Mouse (Mus musculus) gonadal fat pad, adult 2 months (tissue): ENCODE results near the gene Cuedc1. TPM values are rescaled to one million over a fixed set of nuclear protein-coding genes. Genes with fewer than 3 reads are reported as not detected.

Experiments
- DNase-seq: peaks from one replicate; pipeline ENCODE4 v3.0.0-alpha.2; 2012; ENCODE audit warnings: low read depth
- polyA plus RNA-seq: library from polyadenylated mRNA; depleted of rRNA; stranded (reverse); fragments of >200 nt; gene quantifications from 2 replicates; pipeline ENCODE4 v1.2.3, GENCODE M21; 2012; rRNA removed

Gene Cuedc1
- 51.2 and 52.3 TPM in 2 replicates for polyA plus RNA-seq

GRCm38 (mm10) chr11:88098021-88098729 is at the start of gene Cuedc1:
Gene Cuedc1, plus strand, starts transcription at chr11:88098058.
- DNase-seq = no peak

GRCm38 (mm10) chr11:88048961-88049670 is 48.7 kb upstream of the Cuedc1 start:
- no peak for DNase-seq

GRCm38 (mm10) chr11:88049732-88050131 is 48.1 kb upstream of the Cuedc1 start:
- DNase-seq = no peak

- DNase-seq = peak; percentile 54
These were observed 45.2 kb upstream of the Cuedc1 start for GRCm38 (mm10) chr11:88052638-88053037.

- no peak for DNase-seq
These were observed 44.0 kb upstream of the Cuedc1 start for GRCm38 (mm10) chr11:88053821-88054220.

- DNase-seq = no peak
These were observed 43.3 kb upstream of the Cuedc1 start for GRCm38 (mm10) chr11:88054589-88054988.

GRCm38 (mm10) chr11:88055777-88056176 is 42.1 kb upstream of the Cuedc1 start:
- no peak for DNase-seq

GRCm38 (mm10) chr11:88057788-88058187 is 40.1 kb upstream of the Cuedc1 start:
- no peak for DNase-seq

- DNase-seq = no peak
These were observed 38.7 kb upstream of the Cuedc1 start for GRCm38 (mm10) chr11:88059141-88059540.

GRCm38 (mm10) chr11:88061892-88062625 is 35.8 kb upstream of the Cuedc1 start:
- no peak for DNase-seq

- DNase-seq = no peak
These were observed 32.1 kb upstream of the Cuedc1 start for GRCm38 (mm10) chr11:88065732-88066131.

GRCm38 (mm10) chr11:88067191-88067585 is 30.7 kb upstream of the Cuedc1 start:
- no peak for DNase-seq

- DNase-seq = no peak
These were observed 30.1 kb upstream of the Cuedc1 start, which contains the start of gene Vezf1 for GRCm38 (mm10) chr11:88067586-88068410. Gene Vezf1, plus strand, starts transcription at chr11:88068279.

GRCm38 (mm10) chr11:88068411-88069245 is 29.2 kb upstream of the Cuedc1 start:
- no peak for DNase-seq

GRCm38 (mm10) chr11:88069246-88069570 is 28.6 kb upstream of the Cuedc1 start:
- DNase-seq = no peak

- DNase-seq = no peak
These were observed 27.5 kb upstream of the Cuedc1 start for GRCm38 (mm10) chr11:88070392-88070791.

GRCm38 (mm10) chr11:88071113-88071512 is 26.7 kb upstream of the Cuedc1 start:
- DNase-seq = no peak

- DNase-seq = no peak
These were observed 24.4 kb upstream of the Cuedc1 start for GRCm38 (mm10) chr11:88073343-88073875.

- DNase-seq = no peak
These were observed 22.2 kb upstream of the Cuedc1 start for GRCm38 (mm10) chr11:88075701-88076100.

- no peak for DNase-seq
These were observed 21.5 kb upstream of the Cuedc1 start for GRCm38 (mm10) chr11:88076394-88076793.

GRCm38 (mm10) chr11:88083699-88084098 is 14.2 kb upstream of the Cuedc1 start:
- no peak for DNase-seq
